Mouse (Mus musculus) lung, adult 2 months (tissue): ENCODE results near the gene Uck2. TPM values are rescaled to one million over a fixed set of nuclear protein-coding genes. Genes with fewer than 3 reads are reported as not detected.
A peak's percentile ranks its signal among the peaks of the same experiment; 100 is the strongest.

Source experiments
- DNase-seq: peaks from one replicate; pipeline ENCODE4 v3.0.0; 2022
- H3K4me1 ChIP-seq: fragments of 200-500 bp; 2 replicates; pipeline ENCODE4 v1.6.1; 2011; ENCODE audit warnings: low read length; ENCODE audit not compliant: control insufficient read depth, insufficient read depth
- H3K4me3 ChIP-seq: fragments of 200-500 bp; replicated peaks from 2 replicates; pipeline ENCODE3; 2011; ENCODE audit warnings: low read depth, mild to moderate bottlenecking, control low read depth, low read length; ENCODE audit errors: extremely low read depth
- CTCF ChIP-seq: fragments of 200-500 bp; IDR thresholded peaks from 2 replicates; pipeline ENCODE4 v1.5.1; 2011; ENCODE audit warnings: mild to moderate bottlenecking, low read length, control low read depth; ENCODE audit not compliant: insufficient read depth
- POLR2A ChIP-seq: fragments of 200-500 bp; IDR thresholded peaks from 2 replicates; pipeline ENCODE4 v1.6.1; 2011; ENCODE audit warnings: low read depth, mild to moderate bottlenecking, control low read depth, low read length, borderline replicate concordance; ENCODE audit errors: extremely low read depth
- WGBS: fragments of 180-500 bp; shearing (Covaris S2); methylation state at CpG from one replicate; pipeline ENCODE4 v1.1.7; 2018; 5-methylcytosine and 5-hydroxymethylcytosine counted together
- polyA plus RNA-seq: library from polyadenylated mRNA; depleted of rRNA; stranded (reverse); fragments of >200 nt; gene quantifications from 2 replicates; pipeline ENCODE4 v1.2.3, GENCODE M21; 2012

Gene Uck2
- polyA plus RNA-seq, 1 experiment: 17.4 TPM

DNA sequence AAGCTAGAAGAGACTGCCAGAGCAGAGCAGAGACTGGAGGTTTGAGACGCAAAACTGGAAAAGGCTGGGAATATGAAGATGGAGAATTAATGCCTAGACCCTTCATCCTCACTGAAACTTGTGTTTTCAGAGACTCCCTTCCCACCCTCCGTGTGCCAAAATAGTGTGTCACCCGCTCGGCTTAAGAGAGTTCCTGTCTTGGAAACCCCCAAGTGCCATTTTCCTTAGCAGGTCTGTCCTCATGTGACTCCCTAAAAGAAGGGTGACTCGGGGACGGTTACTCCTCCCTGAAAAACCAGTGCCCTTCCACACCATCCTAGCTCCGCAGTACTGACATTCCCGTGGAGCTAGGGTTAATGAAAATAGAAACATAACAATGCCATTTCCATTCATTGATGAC, 236 bp upstream of the Uck2 start:
- H3K4me3 ChIP-seq: peak overlapping the region; percentile 44
- no peak for DNase-seq
- WGBS: 4% methylated on average over 8 of the region's 8 CpGs
- TF ChIP-seq CTCF (no peak), POLR2A (no peak)
- peaks cover 5% of the 10 kb centered on the region; the same call in 1 of the 2 replicates for H3K4me1 ChIP-seq

DNA sequence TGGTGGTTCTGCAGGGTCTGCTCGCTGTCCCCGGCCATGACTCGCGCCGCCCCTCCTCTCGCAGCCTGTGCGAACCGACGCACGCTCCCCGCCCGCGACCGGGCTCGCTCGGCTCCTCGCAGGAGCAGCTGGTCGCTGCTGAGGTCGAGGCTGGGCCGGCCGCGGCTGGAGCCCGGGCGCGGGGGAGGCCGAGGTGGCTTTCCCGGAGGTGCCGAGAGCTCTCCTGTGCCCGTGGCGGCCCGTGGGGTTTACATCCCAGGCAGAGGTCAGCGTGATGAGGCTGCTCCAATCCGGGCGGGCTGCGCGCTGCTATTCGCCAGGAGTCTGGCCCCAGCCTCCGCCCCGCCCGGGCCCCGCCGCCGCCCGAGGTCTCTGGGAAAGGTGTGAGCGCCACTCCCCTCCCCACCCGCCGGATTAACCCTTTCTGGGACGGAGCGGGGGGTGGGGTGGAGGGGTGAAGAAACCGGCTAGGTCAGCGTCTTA, 242 bp downstream of the Uck2 start:
- under 1% methylated on average over 51 of the region's 51 CpGs for WGBS
- peak; percentile 83 for DNase-seq
- Histone ChIP-seq H3K4me3 (peak overlapping the region; percentile 70), H3K4me1 (peaks cover 5% of the 10 kb centered on the region; the same call in 1 of the 2 replicates)
- peak; percentile 44; the same call in 1 of the 2 replicates for TF ChIP-seq POLR2A
- TF ChIP-seq CTCF: no peak

DNA sequence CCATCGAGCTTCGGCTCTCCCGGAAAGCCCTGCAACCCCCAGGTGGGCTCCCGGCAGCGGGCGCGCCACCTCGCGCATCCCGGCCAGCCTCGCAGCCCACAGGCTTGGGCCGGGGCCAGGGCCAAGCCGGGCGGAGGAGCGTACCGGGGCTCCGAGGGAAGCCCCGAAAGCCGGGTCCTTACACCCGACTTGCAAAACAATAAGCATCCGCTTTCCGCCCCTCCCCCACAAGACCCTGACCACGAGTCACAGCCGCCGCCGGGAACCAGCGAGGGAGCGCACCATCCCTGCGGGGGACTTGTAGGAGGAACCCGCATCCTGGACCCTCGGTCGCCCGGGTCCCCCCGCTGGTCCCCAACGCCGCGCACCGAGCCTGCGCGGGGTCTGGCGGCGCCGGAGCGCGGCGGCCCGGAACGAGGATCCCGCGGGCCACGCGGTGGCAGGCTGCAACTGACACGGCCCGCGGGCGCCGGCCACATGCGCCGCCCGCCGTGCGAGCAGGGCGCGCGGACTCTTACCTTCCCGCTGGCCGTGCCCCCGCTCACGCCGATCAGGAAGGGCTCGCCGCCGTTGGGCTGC, 773 bp downstream of the Uck2 start:
- Histone ChIP-seq H3K4me3 (peak overlapping the region; percentile 70), H3K4me1 (peaks cover 5% of the 10 kb centered on the region; the same call in 1 of the 2 replicates)
- under 1% methylated on average over 72 of the region's 73 CpGs for WGBS
- TF ChIP-seq POLR2A (no peak), CTCF (no peak)
- DNase-seq: peak; percentile 54

DNA sequence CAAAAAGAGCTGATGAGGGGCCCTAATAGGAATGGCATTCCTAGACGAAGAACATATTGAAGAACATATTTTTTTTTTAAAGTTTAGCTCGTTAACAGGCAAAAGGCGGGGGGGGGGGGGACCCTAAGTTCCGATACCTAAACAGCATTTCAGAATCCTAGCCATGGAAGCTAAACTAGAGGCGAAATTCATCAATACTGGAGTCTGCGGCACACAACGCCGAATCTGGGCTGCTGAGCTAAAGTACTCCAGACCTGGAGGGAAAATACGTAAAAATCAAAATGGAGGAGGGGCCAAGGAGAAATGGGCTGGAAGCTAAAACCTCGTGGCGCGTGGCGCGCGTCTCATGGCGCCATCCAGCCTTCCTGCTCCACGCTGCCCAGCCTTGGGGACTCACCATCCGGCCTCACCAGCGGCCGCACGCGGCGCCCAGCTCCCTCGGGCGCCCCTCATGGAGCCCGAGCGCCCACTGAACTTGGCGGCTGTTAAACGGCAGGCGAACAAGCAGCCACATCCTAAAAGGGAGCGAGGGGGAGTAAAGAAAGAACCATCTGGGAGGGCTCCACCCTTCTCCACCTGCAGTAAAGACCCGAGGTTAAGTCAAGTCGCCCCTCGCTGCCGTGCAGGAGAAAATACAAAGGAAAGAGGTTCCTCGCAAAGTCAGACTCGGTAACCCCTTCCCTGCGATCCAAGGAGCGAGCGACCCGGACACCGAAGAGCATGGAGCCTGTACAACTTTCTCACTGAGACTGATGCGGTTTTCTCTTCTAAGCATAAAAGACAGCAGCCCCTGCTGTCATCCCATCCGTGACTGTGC, 1.5 kb downstream of the Uck2 start:
- peak; percentile 41 for DNase-seq
- Histone ChIP-seq H3K4me1 (peaks cover 5% of the 10 kb centered on the region; the same call in 1 of the 2 replicates), H3K4me3 (peak overlapping the region; percentile 70)
- WGBS: under 1% methylated on average over 44 of the region's 44 CpGs
- TF ChIP-seq POLR2A: no peak
- TF ChIP-seq CTCF: no peak

DNA sequence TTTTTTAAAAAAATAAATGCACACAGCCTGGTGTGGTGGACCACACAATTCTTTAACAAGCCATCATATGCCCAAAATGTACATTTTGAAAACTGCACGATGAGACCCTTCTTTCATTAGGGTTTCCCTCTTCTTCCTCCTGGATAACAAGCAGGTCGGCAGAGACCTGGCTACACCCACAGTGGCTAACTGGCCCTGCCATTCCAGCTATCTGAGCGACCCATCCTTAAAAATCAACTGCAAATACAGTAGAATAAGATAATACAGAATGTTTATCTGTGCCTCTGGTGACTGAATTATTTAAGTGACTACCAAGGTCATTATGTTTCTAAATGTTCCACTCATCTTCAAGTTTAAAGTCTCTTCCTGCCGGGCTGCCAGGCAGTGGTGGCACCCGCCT, 2.4 kb downstream of the Uck2 start:
- 60% methylated on average over 5 of the region's 5 CpGs for WGBS
- H3K4me3 ChIP-seq: no peak overlapping the region
- TF ChIP-seq CTCF (no peak), POLR2A (no peak)
- peaks cover 5% of the 10 kb centered on the region; the same call in 1 of the 2 replicates for H3K4me1 ChIP-seq
- no peak for DNase-seq

DNA sequence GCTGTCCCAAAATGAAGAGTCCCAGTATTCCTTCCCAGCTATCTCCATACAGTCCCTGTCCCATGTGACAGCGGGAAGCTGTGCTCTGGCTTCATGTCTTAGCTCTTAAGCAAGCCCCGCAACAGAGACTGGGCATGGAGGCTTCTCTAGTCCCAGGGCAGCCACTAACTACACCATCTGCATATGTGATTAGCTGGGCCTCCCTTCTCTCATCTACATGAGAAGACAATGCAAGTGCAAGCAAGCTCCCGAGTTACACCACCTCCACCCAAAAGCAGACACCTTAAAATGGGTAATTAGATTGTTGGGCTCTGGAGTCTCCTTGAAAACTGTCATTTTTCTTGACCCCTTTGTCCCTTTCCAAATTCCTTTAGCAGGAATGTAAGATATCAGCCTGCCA, 3.0 kb downstream of the Uck2 start:
- peaks cover 5% of the 10 kb centered on the region; the same call in 1 of the 2 replicates for H3K4me1 ChIP-seq
- no peak for TF ChIP-seq POLR2A
- TF ChIP-seq CTCF: no peak
- 93% methylated on average over 3 of the region's 3 CpGs for WGBS
- H3K4me3 ChIP-seq: no peak overlapping the region
- no peak for DNase-seq

DNA sequence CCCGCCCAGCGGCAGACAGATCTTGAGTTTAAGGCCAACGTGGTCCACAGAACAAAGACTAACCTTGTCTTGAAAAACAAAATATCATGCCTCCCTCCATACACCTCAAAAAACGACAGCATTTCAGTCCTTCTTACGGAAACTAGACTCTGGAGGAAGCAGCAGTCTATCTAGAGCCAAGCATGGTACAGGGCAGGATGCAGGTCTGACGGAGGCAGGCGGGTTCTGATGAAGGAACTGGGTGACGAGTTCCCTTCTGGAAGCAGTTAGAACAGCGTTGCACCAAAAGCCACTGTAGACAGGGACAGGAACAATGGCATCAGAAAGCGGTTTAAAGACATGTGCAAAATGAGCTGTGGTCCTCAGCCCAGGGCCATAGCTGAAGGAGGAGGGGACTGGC, 5.1 kb downstream of the Uck2 start:
- TF ChIP-seq CTCF (no peak), POLR2A (no peak)
- no peak for DNase-seq
- WGBS: 83% methylated on average over 10 of the region's 10 CpGs
- Histone ChIP-seq H3K4me1 (no peaks in the 10 kb centered on the region), H3K4me3 (no peak overlapping the region)

DNA sequence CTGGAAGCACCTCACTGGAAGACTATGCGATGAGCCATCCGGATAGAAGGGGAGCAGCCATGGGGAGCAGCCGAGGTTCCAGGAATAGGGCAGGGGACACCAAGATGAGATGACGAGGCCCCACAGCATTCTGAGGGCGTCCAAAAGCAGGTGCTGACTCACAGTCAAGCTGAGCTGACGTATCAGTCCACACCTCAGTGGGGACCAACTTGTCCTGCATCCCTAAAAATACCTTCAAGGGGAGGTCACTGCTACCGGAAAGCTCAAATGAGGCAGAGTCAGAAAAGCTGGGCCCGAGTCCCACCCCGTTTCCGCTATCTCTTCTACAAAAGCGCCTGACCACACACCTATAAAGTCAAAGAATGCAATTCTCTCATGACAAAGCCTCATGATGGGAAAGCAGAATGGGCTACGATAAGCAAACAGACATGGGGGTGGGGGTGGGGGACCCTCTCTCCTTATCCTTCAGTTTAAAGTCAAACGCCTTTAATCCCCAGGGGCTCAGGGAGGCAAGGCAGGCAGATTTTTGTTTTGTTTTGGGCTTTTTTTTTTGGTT, 5.9 kb downstream of the Uck2 start:
- WGBS: 88% methylated on average over 13 of the region's 13 CpGs
- DNase-seq: no peak
- H3K4me1 ChIP-seq: no peaks in the 10 kb centered on the region
- H3K4me3 ChIP-seq: no peak overlapping the region
- TF ChIP-seq POLR2A (no peak), CTCF (no peak)

DNA sequence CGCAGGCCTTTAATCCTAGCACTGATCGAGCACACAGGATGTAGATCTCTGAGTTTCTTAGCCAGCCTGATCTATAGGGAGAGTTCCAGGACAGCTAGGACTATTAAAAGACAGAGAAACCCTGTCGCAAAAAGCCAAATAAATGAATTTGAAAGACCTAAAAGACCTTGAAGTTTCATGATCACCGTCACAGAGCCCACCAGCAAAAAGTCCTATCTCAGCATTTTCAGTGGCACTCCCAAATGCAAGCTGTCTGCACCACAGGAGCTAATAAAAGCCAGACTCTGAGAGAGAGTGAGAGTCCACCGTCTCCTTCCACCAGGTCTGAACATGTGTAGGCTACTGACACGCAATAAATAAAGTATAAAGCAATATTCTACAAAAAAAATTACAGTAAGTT, 6.7 kb downstream of the Uck2 start:
- TF ChIP-seq CTCF (no peak), POLR2A (no peak)
- no peak for DNase-seq
- Histone ChIP-seq H3K4me1 (peaks cover 2% of the 10 kb centered on the region; the same call in 1 of the 2 replicates), H3K4me3 (no peak overlapping the region)
- WGBS: 80% methylated on average over 6 of the region's 6 CpGs
